Mouse (Mus musculus): ENCODE data around the gene Dennd1b.
A peak's percentile ranks its signal among the peaks of the same experiment; 100 is the strongest.

Dennd1b gene

GRCm38 (mm10) chr1:139179707-139180106 lies 216.5 kb downstream of the Dennd1b start:
- no peak for DNase-seq (ENCODE audit: low spot score in 2 of 2)

DNA sequence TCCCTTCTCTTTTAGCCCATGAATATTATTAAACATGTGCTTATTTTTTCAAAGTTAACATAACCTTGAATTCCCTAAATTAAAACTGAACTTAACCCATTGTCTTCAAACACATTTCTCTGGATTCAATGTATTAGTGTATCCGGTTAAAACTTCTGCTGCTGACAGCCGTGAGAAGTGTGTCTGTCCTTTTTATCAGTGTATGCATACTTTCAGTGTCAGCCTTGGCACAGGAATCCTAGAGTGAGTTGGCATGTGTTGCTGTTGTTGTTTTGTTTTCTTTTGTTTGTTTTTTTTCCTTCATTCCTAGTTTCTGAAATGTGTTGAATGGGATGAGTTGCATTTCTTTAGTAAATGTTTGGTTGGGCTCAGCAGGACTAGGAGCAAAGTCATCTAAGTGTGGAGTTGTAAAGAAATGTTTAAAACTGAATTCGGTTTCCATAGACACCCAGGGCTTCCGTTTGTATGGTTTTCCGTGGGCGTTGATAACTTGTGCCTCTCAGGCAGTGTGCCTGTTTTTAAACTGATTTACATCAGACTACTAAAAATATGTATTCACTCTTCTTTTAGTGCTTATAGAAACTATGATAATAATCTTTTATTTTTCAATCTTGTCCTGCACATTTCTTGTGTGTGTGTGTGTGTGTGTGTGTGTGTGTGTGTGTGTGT lies 217.4 kb downstream of the Dennd1b start:
- no peak for DNase-seq (ENCODE audit: low spot score in 2 of 2)

- no peak for DNase-seq (ENCODE audit: low spot score in 2 of 2)
Measured at GRCm38 (mm10) chr1:139192635-139193034, 229.4 kb downstream of the Dennd1b start.

DNA sequence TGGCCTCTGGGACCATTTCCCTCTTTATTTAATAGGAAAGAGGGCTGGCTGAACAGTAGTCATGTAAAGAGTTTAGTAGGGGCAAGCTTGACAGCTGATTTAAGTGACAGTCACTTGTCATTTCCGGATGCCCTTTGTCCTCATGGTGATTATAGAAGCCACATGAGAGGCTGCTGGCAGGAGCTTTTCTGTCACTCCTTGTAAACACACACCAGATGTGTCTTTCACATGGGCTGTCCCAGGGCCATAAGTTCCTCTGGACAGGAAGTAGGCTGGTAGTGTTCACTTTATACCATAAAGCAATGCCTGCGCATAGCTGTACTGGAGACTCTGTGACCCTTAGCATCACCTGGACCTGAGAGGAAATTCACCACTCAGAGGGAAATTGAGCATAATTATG lies 230.8 kb downstream of the Dennd1b start:
- DNase-seq (ENCODE audit: low spot score in 2 of 2): no peak

GRCm38 (mm10) chr1:139194428-139195028 lies 231.3 kb downstream of the Dennd1b start:
- DNase-seq (ENCODE audit: low spot score in 2 of 2): no peak

DNA sequence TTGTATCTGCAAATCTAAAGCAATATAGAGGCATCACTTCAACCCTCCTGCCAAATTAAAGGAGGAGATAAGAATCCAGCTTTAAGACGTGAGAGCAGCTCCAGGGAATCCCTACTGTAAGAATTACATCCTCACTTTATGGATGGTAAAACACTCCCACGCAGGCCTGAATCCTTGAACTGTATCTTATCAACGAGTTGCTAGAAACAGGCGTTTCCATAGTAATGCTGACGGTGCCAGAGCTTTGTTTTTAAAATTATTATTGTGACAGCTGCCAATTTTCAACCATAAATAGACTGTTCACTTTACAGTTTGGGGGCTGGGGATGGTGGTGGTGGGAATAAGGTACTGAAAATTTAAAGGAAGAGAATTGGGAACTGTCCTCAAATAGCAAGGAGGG lies 239.8 kb downstream of the Dennd1b start:
- DNase-seq (ENCODE audit: low spot score in 2 of 2): no peak

DNA sequence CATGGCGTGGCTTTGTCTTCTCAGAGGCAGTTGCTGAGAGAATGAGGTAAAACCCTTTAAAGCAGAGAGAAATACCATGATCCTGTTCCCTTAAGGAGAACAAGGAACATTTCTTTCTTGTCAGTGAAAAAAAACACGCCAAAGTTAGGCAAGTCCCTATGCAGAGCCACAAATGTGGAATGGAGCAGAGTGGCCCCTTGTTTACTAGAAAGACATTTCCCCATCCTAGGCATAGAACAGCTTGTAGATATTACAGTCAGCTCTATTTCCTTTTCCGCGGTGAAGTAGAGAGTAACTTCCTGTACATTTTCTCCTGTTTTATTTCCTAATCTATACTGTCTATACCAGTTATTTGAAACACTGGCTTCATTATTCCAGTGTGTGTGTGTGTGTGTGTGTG lies 243.0 kb downstream of the Dennd1b start:
- no peak for DNase-seq (ENCODE audit: low spot score in 2 of 2)

GRCm38 (mm10) chr1:139209796-139210195 lies 246.6 kb downstream of the Dennd1b start:
- DNase-seq (ENCODE audit: low spot score in 2 of 2): peak; percentile 10 to 13

- no peak for DNase-seq (ENCODE audit: low spot score in 2 of 2)
Measured at GRCm38 (mm10) chr1:139210505-139210904, 247.3 kb downstream of the Dennd1b start.

DNA sequence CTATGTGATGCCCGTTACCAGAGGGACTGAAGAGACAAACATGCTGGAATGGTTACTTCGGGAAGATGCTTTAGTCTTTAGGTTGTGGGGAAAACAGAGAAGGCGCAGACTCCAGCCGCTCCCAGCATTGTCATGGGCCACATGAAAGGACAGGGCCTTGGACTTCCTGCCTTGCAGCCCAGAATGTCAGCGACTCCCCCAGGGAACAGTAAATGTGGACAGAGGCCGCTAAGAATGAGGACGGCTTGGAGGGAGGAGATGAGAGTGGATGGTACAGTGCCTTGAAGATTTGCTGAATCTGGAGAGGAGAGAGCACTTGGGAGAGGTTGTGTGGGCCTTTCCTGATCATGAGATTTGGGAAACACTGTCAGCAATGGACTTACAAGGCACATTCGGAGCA lies 252.1 kb downstream of the Dennd1b start:
- DNase-seq (ENCODE audit: low spot score in 2 of 2): no peak

DNA sequence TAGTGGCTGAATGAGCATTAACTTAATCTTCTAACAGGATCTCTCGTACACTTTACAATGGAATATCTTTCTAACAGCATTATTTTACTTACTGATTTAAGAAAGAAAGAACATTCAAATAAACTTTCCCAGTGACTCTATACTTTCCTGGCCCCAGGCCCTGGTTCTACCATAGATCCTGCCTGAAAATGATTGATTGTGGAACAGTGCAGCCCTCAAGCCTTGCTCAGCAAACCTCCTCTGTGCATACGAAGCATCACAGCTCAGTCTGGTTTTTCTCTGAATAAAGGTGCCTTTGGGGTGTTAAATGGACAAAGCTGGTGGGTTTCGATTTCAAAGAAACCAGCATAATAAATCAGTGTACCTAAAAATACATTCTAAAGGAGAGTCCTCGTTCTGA lies 260.6 kb downstream of the Dennd1b start:
- DNase-seq (ENCODE audit: low spot score in 2 of 2): no peak

DNA sequence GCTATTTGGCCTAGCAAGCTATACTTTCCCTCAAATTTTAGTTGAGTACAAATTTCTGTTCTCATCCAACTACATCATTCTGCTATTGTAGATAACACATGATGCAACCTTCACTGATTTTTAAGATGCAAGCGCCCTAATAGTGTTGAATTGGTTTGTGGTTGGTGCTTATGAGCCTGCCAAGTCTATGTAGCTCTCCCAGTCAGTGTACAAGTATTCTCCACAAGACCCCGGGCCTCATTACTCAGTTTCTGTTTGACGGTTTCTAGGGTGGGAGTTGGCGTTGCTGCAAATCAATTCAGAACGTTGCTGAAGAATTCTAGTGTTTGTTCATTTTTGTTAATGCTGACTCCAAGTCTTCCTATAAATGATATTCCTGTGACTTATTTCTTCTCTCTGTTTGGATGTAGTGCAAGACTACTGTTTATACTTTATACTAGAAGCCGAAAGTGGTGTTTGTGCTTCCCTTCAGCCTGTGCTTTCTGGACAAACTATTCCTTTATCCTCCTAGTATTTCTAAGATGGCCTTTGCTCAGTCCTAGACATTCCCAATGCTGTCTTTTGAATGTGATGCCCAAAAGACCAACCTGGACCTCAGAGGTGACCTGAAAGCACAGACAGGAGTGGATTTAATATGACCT lies 261.2 kb downstream of the Dennd1b start:
- DNase-seq (ENCODE audit: low spot score in 2 of 2): no peak

Measured in frontal cortex, postnatal 14 days (tissue).